Mouse (Mus musculus): ENCODE measurements at regions not wholly inside any gene's neighbourhood (a gene's known extent, or its start where the extent isn't known, plus 50 kb on each side); places are given as distances from the start of the nearest gene placed in this dataset.

DNA sequence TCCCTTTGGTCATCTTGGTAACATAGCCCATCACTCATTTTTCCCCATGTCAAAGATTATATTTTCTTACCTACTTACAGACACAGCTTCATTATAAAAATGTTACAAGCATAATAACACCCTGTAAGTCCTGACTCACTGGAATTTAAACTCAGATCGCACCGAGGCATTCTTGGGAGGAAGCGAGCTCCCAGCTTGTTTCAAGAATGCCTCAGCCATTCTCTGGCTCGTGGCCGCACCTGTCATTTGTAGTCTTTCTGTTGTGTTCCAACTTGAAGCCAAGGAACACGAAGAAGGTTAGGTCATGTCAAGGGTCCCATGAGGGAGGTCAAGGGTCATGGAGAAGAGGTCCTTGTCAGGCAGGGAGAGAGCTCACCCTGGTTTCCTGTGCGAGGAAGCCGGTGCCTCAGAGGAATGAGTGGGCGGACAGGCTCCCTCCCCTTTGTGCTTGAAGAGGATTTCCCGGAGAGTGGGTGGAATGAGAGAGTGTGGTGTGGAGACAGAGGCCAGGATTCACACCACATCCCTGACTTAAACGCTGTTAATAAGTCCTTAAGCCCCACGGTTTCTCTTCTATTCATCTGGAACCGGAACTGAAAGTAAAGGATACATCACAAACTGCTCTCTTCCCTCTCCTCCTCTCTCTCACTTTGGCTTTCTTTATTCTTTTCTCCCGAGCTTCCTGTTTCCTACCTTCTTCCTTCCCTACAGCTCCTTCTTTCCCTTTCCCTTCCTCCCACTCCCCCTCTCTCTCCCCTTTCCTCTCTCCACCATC is 177.8 kb downstream of the Maf start:
- TF ChIP-seq POLR2A (IDR thresholded peaks at IDR 0.05; ENCODE audit: control insufficient read depth, low read depth, low read length) (no peak), CTCF (IDR thresholded peaks at IDR 0.05; ENCODE audit: control insufficient read depth, insufficient read depth, insufficient replicate concordance, low read depth, low read length) (no peak)

Measured in testis, adult 2 months (tissue).